Mouse (Mus musculus) retina, embryonic 14.5 days (tissue): ENCODE data around the gene Faah.
A peak's percentile ranks its signal among the peaks of the same experiment; 100 is the strongest.

ENCODE experiments used
- DNase-seq: peaks from one replicate; pipeline ENCODE4 v3.0.0-alpha.2; 2015; ENCODE audit warnings: low spot score

Faah gene

GRCm38 (mm10) chr4:115943669-115944314 is 73.9 kb downstream of the Faah start:
- DNase-seq = no peak

- DNase-seq = no peak
Observed at GRCm38 (mm10) chr4:115941242-115941820, 76.4 kb downstream of the Faah start.

GRCm38 (mm10) chr4:115940681-115941080 is 77.0 kb downstream of the Faah start:
- DNase-seq = no peak

- peak; percentile 61 for DNase-seq
Observed at GRCm38 (mm10) chr4:115939295-115940102, 78.2 kb downstream of the Faah start, which contains the start of gene Dmbx1. Gene Dmbx1 (minus strand): TSS chr4:115939926.

- DNase-seq = no peak
Observed at GRCm38 (mm10) chr4:115938276-115939160, 79.2 kb downstream of the Faah start.

- no peak for DNase-seq
Observed at GRCm38 (mm10) chr4:115937061-115937976, 80.4 kb downstream of the Faah start.

- DNase-seq = no peak
Observed at GRCm38 (mm10) chr4:115936646-115937045, 81.1 kb downstream of the Faah start.

- no peak for DNase-seq
Observed at GRCm38 (mm10) chr4:115935835-115936581, 81.7 kb downstream of the Faah start.

- DNase-seq = no peak
Observed at GRCm38 (mm10) chr4:115931556-115932088, 86.1 kb downstream of the Faah start.

GRCm38 (mm10) chr4:115927637-115928036 is 90.1 kb downstream of the Faah start:
- DNase-seq = no peak

GRCm38 (mm10) chr4:115923262-115923880 is 94.4 kb downstream of the Faah start:
- DNase-seq = no peak

- no peak for DNase-seq
Observed at GRCm38 (mm10) chr4:115922688-115923087, 95.0 kb downstream of the Faah start.

- no peak for DNase-seq
Observed at GRCm38 (mm10) chr4:115919911-115920310, 97.8 kb downstream of the Faah start.
